Mouse (Mus musculus) adrenal gland, adult 2 months (tissue): ENCODE results near the gene Prpf3. TPM values are rescaled to one million over a fixed set of nuclear protein-coding genes. Genes with fewer than 3 reads are reported as not detected.
"Not testable (repeated sequence)": the region's sequence is repeated elsewhere in the genome, so short reads cannot be mapped to it uniquely, and the experiment has no call there.

Experiments used
- DNase-seq: peaks from one replicate; pipeline ENCODE4 v3.0.0; 2021
- polyA plus RNA-seq: library from polyadenylated mRNA; depleted of rRNA; stranded (reverse); fragments of >200 nt; gene quantifications from 2 replicates; pipeline ENCODE4 v1.2.3, GENCODE M21; 2012
- total RNA-seq, 2 experiments: library from RNA; stranded (reverse); gene quantifications; 2 replicates each; pipeline ENCODE4 v1.2.3; 2021

Gene Prpf3
- total and polyA plus RNA-seq, 3 experiments: 5.6 to 35.1 (median 30.0) TPM

DNA sequence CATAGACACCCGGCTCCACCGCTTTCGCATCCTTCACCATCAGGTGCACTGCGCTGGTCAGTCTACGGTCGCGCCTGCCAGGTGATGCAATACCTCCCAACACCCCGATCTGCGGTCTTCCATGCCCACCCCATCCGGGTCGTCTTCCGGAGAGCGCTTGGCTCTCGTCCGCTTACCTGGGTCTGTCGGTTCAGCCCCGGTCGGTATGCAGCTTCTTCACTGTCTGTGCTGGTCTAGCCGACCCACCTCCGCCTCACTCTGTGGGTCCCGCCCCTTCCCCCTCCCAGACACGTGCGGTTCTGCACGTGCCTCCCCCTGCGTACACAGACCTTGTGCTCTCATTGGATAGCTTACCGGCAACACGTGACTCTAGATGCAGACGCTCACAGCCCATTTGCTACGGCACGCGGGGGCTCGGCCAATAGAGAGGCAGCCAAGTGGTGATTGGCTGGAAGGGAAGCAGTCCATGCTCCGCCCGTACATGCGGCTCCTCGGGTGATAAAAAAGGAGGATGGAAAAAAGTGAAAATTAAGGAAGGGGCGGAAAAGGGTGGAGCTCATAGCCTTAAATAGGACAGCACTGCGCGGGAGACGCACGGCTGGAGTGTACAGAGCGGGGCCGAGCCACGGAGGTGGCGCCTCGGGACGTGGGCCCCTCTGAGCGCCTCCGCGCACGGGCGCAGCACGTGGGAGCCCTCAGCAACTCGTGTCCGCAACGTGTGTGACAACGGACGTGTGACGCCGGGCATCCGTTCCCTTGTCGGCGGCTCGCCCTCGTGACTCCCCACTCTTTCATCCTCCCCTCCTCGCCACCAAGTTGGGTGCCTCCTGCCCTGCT, 26.5 kb upstream of the Prpf3 start, which contains the start of gene Ciart:
Gene Ciart, minus strand, starts transcription at position 273 of the 837 bp plus-strand sequence.
- DNase-seq: peak; percentile 96

DNA sequence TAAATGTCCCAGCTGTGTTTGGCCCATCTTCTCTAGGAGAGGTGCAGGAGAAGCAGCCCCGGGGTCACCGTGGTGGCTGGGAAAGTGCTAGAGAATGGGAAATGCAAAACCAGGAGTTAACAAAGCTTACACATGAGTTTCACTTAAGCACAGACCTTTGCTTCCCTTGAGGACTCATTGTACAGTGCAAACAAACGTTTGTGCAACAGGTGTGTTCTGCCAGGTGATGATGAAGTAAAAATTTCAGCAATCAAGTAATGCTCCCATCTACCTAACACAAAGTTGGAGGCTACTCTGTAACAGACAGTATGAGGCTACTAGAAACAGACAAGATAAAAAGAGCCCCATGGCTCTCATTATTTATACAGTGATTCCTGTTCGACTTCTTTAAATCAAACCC, 23.4 kb upstream of the Prpf3 start:
- DNase-seq: no peak

DNA sequence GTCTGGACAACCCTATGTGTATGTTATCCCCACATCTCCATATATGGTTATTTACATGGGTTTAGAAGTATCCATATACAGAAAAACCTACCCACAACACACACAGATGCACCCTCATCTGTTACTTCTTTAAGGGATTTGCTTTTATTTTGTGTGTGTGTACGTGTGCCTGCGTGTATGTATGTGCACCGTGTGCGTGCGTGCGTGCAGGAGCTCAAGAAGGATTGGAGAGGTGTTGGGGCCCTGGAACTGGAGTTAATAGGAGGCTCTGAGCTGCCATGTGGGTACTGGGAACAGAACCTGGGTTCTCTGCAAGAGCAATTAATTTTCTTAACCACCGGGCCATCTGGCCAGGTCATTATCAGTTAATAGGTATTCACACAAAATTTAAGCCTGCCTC, 16.4 kb upstream of the Prpf3 start:
- DNase-seq: no peak

DNA sequence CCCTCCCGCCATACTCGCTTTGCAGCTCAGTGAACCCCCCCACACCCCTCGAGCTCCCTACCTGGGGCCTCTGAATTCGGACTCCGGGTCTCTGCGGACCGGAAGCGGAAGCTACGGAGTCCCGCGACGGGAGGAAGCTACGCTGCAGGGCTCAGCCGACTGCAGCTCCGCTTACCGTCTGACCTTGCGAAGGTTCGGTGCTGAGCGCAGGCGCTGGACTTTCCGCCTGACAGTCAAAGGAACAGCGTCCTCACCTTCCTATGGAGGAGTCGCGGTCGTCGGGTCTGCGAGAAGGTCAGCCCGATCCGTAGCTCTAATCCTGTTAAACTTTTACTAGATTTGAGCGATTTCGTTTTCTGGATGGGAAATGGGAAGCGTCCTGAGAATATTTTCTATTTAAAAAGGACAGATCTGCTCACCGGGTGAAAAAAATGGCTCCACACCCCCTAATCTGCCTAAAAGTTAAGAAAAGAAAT, 15.7 kb upstream of the Prpf3 start, which contains the start of gene Mrps21:
Gene Mrps21, minus strand, starts transcription at position 128 of the 476 bp plus-strand sequence.
- peak; percentile 94 for DNase-seq

DNA sequence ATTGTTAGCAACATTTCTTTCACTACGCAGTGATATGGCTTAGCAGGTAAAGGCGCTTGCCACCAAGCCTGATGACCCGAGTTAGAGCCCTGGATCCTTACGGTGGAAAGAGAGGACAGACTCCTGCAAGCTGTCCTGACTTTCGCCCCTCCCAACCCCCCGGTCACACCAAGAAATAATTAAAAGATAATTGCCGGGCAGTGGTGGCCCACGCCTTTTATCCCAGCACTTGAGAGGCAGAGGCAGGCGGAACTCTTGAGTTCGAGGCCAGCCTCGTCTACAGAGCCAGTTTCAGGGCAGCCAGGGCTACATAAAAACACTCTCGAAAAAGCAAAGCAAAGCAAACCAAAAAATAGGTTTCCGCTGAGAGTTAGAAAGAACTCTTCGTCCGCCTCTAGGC, 15.3 kb upstream of the Prpf3 start:
- no peak for DNase-seq

DNA sequence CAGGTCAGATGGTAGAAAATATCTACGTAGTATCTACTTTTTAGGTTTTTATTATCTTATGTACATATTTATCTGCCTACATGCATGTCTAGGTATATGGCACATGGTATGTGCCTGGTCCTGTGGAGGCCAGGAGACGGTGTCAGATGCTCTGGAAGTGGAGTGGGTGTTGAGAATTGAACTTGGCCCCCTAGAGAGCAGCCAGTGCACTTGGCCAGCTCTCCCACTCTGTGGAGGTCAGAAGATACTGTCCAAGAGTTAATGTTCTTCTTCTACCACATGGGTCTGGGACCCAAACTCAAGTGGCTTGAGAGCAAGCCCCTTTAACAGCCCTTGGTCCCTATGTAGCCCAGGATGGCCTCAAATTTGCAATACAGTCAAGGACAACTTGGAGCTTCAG, 11.7 kb upstream of the Prpf3 start:
- no peak for DNase-seq

DNA sequence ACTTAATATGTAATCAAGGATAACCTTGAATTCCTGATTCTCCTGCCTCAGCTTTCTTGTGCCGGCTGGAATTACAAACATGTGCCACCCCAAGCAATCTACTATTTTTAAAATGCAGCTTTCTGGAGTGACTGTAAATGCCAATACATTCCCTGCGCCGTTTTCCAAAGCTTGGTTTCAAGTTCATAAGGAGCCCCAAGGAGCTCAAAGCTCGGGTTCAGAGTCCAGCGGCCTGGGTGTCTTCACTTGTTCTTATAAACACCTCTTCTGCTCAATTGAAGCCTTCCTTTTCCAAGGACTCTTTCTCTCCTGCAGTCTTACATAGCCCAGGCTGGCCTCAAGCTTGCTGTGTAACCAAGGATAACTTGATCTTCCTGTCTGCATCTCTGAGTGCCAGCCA, 10.4 kb upstream of the Prpf3 start:
- no peak for DNase-seq

DNA sequence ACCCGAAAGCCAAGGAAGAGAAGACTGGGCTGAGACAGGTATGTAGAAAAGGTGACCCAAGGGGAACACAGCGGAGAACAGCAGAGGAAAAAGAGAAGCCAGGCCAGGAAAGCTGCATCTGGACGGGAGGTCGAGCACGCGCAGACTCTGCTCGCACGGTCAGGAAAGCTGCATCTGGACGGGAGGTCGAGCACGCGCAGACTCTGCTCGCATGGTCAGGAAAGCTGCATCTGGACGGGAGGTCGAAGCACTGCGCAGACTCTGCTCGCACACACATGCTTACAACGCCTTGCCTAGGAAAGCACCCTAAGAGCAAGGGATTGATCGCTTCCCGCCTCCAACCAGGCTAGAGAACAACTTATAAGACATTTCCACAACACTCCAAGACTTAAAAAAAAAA, 9.9 kb upstream of the Prpf3 start:
- DNase-seq: no peak

DNA sequence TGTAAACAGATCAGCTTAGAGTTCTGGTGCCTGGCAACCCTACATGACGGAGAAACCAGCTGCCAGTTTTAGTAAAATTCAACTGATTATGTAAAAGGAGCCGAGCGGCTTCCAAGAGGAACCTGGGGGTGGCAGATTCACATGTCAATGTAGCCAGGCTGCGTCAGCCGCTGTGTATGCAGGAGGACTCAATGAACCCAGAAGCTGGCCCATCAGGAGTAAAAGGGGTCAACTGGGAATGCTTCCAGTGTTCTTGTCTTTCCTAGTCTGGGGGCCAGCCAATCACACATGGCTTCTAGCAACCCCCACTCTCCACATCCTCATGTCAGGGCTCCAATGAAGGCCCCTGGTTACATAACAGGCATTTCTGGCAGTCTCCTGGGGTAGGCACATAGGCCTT, 9.4 kb upstream of the Prpf3 start:
- no peak for DNase-seq

DNA sequence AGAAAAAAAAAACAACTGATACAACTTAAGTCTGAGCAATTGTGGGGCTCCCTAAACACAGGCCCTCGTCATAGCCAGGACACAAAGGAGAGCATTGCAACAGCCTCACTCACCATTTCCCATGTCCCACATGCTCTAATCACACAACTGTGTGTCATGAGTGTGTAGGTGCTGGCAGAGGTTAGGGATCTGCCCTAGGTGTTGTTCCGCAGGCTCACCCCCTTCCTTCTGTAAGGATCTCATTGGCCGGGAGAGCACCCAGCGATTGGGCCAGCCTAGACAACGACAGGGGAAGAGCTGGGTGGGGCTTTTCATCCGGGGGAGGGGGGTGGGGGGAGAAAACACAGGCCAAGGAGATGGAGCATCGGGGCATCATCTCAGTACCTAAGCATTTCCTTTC, 7.9 kb upstream of the Prpf3 start:
- DNase-seq: no peak

DNA sequence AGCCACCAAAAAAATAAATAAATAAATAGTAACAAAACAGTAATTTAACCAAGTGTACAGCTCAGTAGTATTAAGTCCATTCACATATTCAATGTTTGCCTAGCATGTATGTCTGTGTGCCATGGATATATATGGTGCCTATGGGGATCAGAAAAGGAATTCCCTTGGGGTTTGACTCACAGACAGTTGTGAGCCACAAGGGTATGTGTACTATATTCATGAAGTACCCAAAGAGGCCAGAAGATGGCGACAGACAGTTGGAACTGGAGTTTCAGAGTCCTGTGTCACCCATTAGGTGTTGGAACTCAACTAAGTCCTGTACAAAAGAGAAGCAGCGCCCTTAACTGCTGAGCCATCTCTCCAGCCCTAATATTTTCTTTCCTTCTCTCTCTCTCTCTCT, 6.1 kb upstream of the Prpf3 start:
- peak; percentile 68 for DNase-seq

DNA sequence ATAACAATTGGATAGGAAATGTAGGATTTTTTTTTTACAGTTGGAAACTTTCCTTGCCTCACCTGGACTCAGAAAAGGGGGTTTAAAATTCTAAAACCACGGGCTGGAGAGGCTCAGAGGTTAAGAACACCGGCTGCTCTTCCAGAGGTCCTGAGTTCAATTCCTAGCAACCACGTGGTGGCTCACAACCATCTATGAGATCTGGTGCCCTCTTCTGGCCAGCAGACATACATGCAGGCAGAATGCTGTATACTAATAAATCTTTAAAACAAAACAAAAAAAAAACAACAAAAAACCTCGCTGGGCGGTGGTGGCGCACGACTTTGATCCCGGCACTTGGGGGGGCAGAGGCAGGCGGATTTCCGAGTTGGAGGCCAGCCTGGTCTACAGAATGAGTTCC, 5.5 kb upstream of the Prpf3 start:
- DNase-seq: no peak

DNA sequence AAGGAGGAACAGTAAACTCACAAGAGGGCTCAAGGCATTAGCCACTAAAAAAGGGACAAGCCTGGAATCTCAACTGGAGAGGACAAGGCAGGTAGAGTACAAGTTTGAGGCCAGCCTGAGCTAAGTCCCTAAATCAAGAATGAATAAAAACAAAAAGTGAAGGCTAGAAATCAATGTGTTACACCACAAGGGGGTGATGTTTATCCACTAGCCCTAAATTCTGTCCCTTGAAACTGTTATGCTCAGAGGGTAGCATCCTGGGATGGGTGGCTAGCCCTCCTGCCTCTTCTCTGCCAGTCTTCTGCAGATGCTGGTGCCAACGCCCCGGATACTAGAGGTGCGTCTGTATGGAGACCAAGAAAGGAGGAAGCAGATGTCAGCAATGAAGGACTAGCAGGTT, 4.6 kb upstream of the Prpf3 start:
- DNase-seq: no peak

DNA sequence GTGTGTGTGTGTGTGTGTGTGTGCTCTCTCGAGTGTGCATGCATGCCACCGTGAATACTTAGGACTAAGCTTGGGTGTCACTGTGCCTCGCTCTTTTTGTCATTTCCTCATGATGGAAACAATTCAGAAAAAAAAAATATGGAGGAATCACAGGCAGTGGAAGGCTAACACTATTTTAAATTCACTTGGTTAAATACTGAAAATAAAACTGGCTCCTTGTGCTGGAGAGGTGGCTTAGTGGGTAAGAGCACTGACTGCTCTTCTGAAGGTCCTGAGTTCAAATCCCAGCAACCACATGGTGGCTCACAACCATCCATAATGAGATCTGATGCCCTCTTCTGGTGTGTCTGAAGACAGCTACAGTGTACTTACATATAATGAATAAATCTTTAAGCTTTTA, 2.6 kb upstream of the Prpf3 start:
- DNase-seq: not testable (repeated sequence)

DNA sequence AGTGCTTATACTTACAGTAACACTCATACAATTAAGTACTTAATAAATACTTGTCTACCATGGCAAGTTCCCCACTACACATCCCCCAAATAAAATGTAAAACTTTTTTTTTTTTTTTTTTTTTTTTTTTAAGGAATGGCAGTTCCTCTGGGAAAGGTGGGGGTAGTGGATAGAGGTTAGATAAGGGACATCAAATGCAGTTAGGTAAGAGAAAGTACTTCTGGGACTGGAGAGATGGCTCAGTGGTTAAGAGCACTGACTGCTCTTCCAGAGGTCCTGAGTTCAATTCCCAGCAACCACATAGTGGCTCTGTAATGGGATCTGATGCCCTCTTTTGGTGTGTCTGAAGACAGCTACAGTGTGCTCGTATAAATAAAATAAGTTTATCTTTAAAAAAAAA, 1.4 kb upstream of the Prpf3 start:
- not testable (repeated sequence) for DNase-seq

DNA sequence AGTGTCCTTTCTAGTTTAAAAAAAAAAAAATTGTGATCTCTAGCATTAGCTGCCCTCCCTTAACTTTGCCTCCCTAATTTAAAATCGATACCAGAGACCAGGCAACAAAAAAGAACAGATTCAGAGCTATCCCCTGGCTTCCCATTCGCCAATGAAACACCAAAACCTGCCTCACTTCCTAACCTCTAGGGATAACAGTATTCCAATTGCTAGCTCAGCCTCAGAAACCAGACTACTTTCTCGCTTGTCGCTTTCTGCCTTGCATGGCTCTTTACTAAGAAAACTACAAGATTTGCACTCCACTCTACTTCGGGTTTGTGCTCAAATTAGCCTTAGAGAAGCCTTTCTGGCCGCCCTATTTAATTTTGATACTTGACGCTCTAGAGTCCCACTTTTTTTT, 430 bp upstream of the Prpf3 start:
- no peak for DNase-seq

DNA sequence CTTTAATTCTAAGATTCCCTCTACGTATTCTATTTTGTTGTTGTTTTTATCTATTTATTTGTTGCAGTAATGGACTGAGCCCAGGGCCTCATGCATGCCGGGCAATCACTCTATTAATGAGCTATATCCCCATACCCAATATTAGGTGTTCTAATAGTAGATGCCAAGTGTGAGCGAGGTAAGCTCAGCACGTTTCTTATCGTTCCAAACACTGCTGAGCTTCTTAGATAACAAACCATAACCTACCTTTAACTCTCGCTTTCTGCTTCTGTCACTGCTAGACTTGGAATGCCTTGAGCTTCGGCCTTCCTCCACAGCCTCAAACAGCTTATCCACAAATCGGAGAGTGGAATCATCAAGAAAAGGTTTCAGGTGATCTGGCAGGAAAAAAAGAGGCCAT, 4.4 kb downstream of the Prpf3 start:
- DNase-seq: no peak

DNA sequence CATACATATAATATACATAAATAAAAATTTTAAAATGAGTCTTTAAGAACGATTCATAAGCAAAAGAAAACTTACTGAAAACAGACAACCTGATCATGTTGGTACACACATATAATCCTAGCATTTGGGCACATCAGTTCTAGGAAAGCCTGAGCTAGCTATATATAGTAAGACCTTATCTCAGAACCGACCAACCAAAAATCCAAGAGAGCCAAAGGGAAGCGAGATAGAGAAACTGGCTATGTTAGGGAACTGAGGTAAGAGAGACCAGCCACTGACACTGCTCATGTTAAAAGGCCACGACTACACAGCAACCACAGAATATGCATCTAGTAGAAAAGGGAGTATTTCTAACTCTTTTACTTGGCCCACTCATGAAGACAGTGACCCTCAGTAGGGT, 5.1 kb downstream of the Prpf3 start:
- no peak for DNase-seq

DNA sequence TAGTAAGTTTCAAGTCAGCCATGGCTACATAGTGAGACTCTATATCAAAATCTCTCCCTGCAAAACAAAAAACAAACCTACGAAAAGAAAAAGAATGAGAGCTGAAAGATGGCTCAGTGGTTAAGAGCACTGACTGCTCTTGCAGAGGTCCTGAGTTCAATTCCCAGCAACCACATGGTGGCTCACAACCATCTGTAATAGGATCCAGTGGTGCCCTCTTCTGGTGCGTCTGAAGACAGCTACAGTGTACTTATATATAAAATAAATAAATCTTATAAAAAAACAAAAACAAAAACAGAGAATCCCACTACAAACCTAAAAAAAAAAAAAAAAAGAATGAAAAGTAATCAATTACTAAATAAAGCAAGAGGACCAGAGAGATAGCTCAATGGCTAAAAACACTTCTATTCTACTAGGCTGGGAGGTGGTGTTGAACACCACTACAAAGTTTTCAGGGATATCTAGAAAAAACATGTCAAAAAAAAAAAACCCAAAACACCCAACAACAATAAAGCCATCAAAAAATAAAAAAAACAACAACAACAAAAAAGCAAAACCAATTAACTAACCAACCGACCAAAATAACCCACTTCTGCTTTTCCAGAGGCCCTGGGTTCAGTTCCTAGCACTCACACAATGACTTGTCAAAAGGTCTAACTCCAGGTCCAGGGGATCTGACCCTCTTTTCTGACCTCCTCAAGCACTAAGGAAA, 13.0 kb downstream of the Prpf3 start:
- DNase-seq: no peak

DNA sequence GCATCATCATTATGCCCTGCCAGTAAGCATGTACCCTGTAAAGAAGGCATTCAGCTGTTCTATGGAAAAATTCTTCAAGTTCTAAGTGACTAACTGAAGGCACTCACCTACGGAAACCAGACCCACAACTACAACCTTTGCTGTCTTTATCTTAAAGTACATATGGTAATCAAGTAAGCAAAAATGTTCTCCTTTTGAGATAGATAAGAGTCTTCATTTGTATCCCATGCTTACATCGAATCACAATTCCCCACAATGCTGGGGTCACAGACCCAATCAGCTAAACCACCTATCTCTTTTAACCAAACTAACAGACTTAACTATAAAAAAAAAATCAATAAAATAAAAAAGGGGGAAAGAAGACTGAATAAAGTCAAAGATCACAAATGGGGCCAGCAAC, 16.4 kb downstream of the Prpf3 start:
- DNase-seq: no peak

DNA sequence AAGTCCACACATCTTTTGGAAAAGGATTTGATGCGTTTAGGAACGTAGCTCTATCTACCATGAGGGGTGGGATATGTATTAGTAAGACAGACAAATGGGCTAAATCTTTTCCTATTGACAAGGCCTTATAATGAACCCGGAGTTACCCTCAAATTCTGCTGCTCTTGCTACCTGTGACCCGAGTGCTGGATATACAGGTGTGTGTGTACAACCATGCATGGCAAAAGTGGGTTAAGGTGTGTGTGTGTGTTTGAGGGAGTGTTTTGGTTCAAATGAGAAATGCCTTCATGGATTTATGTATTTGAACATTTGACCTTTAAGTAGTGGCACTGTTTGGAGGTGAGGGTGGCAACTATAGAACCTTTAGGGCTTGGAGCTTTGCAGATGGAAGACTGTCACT, 26.6 kb downstream of the Prpf3 start:
- DNase-seq: no peak

DNA sequence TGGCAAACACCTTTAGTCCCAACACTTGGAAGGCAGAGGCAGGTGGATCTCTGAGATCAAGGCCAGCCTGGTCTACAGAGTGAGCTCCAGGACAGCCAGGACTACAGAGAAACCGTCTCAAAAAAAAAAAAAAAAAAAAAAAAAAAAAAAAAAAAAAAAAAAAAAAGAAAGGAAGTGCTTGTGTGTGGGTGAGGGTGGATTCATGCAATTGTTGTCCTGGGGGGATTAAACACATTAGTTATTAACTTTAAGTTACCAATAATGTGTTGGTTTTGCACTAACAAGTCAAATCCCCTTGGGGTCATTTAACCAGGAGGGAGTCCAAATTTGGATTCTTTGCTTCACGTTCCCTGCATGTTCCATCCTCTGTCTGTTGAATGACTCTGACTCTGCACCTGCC, 29.4 kb downstream of the Prpf3 start:
- no peak for DNase-seq
